Mouse (Mus musculus): ENCODE data around the gene Gm1043.

DNA sequence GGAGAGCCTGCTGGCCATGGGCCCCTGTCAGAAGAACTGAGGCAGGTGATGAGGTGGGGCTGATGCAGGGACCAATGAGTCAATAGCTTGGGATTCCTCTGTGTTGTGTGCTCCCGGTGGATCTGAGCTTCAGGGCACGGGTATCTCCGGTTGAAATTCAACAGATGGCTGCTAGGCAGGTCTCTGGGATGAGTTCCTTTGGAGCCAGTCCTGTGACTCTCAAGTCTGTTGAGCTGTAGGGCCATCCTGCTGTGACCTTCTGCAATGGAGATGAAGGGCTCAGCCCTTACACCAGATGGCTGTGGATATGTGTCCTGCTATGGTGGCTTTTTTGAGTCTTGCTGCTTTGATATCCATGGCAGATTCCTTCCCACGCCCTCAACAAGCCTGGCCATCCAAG is 162.3 kb downstream of the Gm1043 start:
- TF ChIP-seq CHD2 (IDR thresholded peaks at IDR 0.05; ENCODE audit: low read depth, low read length), result no peak
- TF ChIP-seq ZNF384 (IDR thresholded peaks at IDR 0.05; ENCODE audit: low read depth, low read length), result no peak
- TF ChIP-seq HCFC1 (IDR thresholded peaks at IDR 0.05; ENCODE audit: borderline replicate concordance, insufficient read depth, low read length), result no peak
- TF ChIP-seq MAFK (IDR thresholded peaks at IDR 0.05; ENCODE audit: insufficient read depth, low read depth, low read length), result no peak
- no peak for TF ChIP-seq ZC3H11A (IDR thresholded peaks at IDR 0.05; ENCODE audit: borderline replicate concordance, low read depth, low read length)
